Mouse (Mus musculus): ENCODE data around the gene Vps29. TPM values are rescaled to one million over a fixed set of nuclear protein-coding genes. Genes with fewer than 3 reads are reported as not detected.

Vps29 gene
- polyA plus RNA-seq (2014; fragmentation: Nextera tagmentation; extraction: Ambion mirVana) = 288 and 315 TPM in 2 replicates

DNA sequence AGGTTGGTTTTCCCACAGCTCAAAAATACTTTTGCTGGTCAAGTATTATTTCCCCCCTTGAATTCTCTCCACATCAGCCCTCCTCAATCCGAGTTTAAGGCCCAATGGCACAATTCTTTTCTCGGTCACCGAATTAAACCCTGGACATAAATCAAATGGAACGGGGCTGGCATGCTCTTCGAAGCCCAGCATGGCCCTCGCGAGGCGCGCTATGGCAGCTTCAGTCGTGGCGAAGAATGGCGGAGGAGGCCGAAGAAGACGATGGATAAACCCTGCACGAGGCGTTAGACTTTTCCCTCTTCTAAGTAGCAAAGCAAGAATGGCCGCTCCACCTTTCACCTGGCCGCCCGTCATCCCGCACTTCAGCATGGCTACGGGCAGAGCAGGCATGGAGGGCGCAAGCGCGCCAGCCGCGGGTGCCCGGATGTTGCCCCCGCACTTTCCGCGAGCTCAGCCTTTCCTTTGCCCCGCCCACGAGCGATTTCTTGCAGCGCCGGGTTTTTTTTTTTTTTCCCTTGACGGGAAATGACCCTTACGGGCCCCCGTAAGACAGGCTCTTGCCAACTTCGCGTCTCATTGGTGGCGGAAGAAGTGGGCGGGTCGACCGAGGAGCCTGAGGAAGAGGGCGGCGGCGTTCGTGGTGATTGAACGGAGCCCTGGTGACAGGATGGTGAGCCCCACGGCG lies at the start of gene Vps29, which contains the start of gene Rad9b:
Vps29 (plus strand) TSS at position 563 of the 685 bp plus-strand sequence.
Rad9b (minus strand) TSS at position 427 of the 685 bp plus-strand sequence.
- DNase-seq (ENCODE audit: low spot score) (peak; percentile 99), ATAC-seq (peak; percentile 94)
- Histone ChIP-seq H3K36me3 (ENCODE audit: control insufficient read depth, insufficient read depth, low read length) (no peaks in the 10 kb centered on the region), H3K4me3 (ENCODE audit: low read depth, low read length) (peak within 1 kb of the TSS; percentile 93), H3K27me3 (replicated peaks; ENCODE audit: control insufficient read depth, insufficient read depth, low read length) (no peaks in the 10 kb centered on the region), H3K9ac (ENCODE audit: low read length) (peak within 1 kb of the TSS; percentile 86), H3K4me1 (ENCODE audit: control insufficient read depth, insufficient read depth, low read length) (peaks cover 7% of the 10 kb centered on the region; the same call in 1 of the 2 replicates), H3K4me2 (ENCODE audit: low read length) (peak within 1 kb of the TSS; percentile 78), H3K27ac (ENCODE audit: low read depth, low read length) (peak within 1 kb of the TSS; percentile 75), H3K9me3 (replicated peaks; ENCODE audit: control insufficient read depth, low read length) (no peaks in the 10 kb centered on the region)
- 2% methylated on average over 51 of the region's 51 CpGs for WGBS

- Histone ChIP-seq H3K27me3 (replicated peaks; ENCODE audit: control insufficient read depth, insufficient read depth, low read length) (no peaks in the 10 kb centered on the region), H3K4me3 (ENCODE audit: low read depth, low read length) (no peak overlapping the region), H3K9me3 (replicated peaks; ENCODE audit: control insufficient read depth, low read length) (no peaks in the 10 kb centered on the region), H3K9ac (ENCODE audit: low read length) (no peak overlapping the region), H3K4me2 (ENCODE audit: low read length) (no peak overlapping the region), H3K27ac (ENCODE audit: low read depth, low read length) (no peak overlapping the region), H3K36me3 (ENCODE audit: control insufficient read depth, insufficient read depth, low read length) (peaks cover 12% of the 10 kb centered on the region), H3K4me1 (ENCODE audit: control insufficient read depth, insufficient read depth, low read length) (no peaks in the 10 kb centered on the region)
- no peak for DNase-seq (ENCODE audit: low spot score)
- 84% methylated on average over 6 of the region's 6 CpGs for WGBS
- ATAC-seq = no peak
Observed at GRCm38 (mm10) chr5:122304541-122304940, 49.6 kb upstream of the Vps29 start.

DNA sequence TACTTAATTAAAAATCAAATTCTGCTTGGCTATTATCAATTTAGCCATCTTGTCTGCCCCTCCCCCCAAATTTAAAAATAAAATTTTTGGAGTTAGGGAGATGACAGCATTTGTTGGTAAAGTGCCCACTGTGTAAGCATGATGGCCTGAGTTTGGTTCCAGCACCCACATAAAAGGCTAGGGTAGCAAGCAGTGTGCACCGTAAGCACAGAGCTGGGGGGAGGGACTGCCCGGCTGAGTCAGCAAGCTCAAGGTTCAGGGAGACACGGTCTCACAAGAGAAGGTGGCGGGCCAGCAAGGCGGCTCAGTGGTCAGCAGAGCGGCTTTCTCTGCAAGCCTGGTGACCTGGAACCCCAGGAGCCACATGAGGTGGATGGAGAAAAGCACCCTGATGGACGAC lies 48.7 kb upstream of the Vps29 start:
- no peaks in the 10 kb centered on the region for H3K4me1 ChIP-seq (ENCODE audit: control insufficient read depth, insufficient read depth, low read length)
- no peak for ATAC-seq
- H3K27me3 ChIP-seq (replicated peaks; ENCODE audit: control insufficient read depth, insufficient read depth, low read length) = no peaks in the 10 kb centered on the region
- H3K9ac ChIP-seq (ENCODE audit: low read length) = no peak overlapping the region
- no peak for DNase-seq (ENCODE audit: low spot score)
- peaks cover 14% of the 10 kb centered on the region for H3K36me3 ChIP-seq (ENCODE audit: control insufficient read depth, insufficient read depth, low read length)
- H3K4me2 ChIP-seq (ENCODE audit: low read length) = no peak overlapping the region
- WGBS = 91% methylated on average over 7 of the region's 7 CpGs
- no peak overlapping the region for H3K4me3 ChIP-seq (ENCODE audit: low read depth, low read length)
- no peak overlapping the region for H3K27ac ChIP-seq (ENCODE audit: low read depth, low read length)
- H3K9me3 ChIP-seq (replicated peaks; ENCODE audit: control insufficient read depth, low read length) = no peaks in the 10 kb centered on the region

- 89% methylated on average over 3 of the region's 3 CpGs for WGBS
- ATAC-seq (no peak), DNase-seq (ENCODE audit: low spot score) (no peak)
- Histone ChIP-seq H3K4me3 (ENCODE audit: low read depth, low read length) (no peak overlapping the region), H3K27me3 (replicated peaks; ENCODE audit: control insufficient read depth, insufficient read depth, low read length) (no peaks in the 10 kb centered on the region), H3K4me1 (ENCODE audit: control insufficient read depth, insufficient read depth, low read length) (no peaks in the 10 kb centered on the region), H3K9ac (ENCODE audit: low read length) (no peak overlapping the region), H3K27ac (ENCODE audit: low read depth, low read length) (no peak overlapping the region), H3K4me2 (ENCODE audit: low read length) (no peak overlapping the region), H3K9me3 (replicated peaks; ENCODE audit: control insufficient read depth, low read length) (no peaks in the 10 kb centered on the region), H3K36me3 (ENCODE audit: control insufficient read depth, insufficient read depth, low read length) (peaks cover 23% of the 10 kb centered on the region)
Observed at GRCm38 (mm10) chr5:122306536-122306935, 47.6 kb upstream of the Vps29 start.

DNA sequence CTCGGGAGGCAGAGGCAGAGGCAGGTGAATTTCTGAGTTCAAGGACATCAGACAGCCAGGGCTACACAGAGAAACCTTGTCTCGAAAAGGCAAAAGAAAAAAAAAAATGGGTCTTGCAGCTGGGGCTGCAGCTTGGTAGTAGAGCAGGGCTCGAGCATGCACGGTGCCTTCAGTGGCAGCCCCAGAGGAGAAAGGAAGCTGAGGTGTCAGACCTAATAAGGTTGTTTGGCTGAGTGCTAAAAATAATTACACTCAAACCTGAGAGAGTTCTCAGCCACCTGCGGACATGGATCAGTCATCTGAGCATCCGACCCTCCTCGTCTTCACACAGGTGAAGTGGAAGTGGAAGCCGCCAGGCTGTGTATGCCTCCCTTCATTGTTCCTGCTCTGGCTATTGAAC lies 43.5 kb upstream of the Vps29 start:
- WGBS = 80% methylated on average over 8 of the region's 8 CpGs
- no peak for DNase-seq (ENCODE audit: low spot score)
- H3K4me1 ChIP-seq (ENCODE audit: control insufficient read depth, insufficient read depth, low read length) = no peaks in the 10 kb centered on the region
- H3K9ac ChIP-seq (ENCODE audit: low read length) = no peak overlapping the region
- H3K9me3 ChIP-seq (replicated peaks; ENCODE audit: control insufficient read depth, low read length) = no peaks in the 10 kb centered on the region
- H3K36me3 ChIP-seq (ENCODE audit: control insufficient read depth, insufficient read depth, low read length) = peaks cover 43% of the 10 kb centered on the region
- no peak overlapping the region for H3K4me3 ChIP-seq (ENCODE audit: low read depth, low read length)
- no peak for ATAC-seq
- no peaks in the 10 kb centered on the region for H3K27me3 ChIP-seq (replicated peaks; ENCODE audit: control insufficient read depth, insufficient read depth, low read length)
- H3K4me2 ChIP-seq (ENCODE audit: low read length) = no peak overlapping the region
- H3K27ac ChIP-seq (ENCODE audit: low read depth, low read length) = no peak overlapping the region

GRCm38 (mm10) chr5:122311692-122312091 lies 42.5 kb upstream of the Vps29 start:
- Histone ChIP-seq H3K27ac (ENCODE audit: low read depth, low read length) (no peak overlapping the region), H3K9me3 (replicated peaks; ENCODE audit: control insufficient read depth, low read length) (no peaks in the 10 kb centered on the region), H3K36me3 (ENCODE audit: control insufficient read depth, insufficient read depth, low read length) (peaks cover 43% of the 10 kb centered on the region), H3K4me2 (ENCODE audit: low read length) (no peak overlapping the region), H3K9ac (ENCODE audit: low read length) (no peak overlapping the region), H3K4me1 (ENCODE audit: control insufficient read depth, insufficient read depth, low read length) (no peaks in the 10 kb centered on the region), H3K27me3 (replicated peaks; ENCODE audit: control insufficient read depth, insufficient read depth, low read length) (no peaks in the 10 kb centered on the region), H3K4me3 (ENCODE audit: low read depth, low read length) (no peak overlapping the region)
- no peak for DNase-seq (ENCODE audit: low spot score)
- ATAC-seq = no peak
- 70% methylated on average over 7 of the region's 7 CpGs for WGBS

- DNase-seq (ENCODE audit: low spot score) (no peak), ATAC-seq (no peak)
- H3K9ac ChIP-seq (ENCODE audit: low read length) = no peak overlapping the region; the same call in 1 of the 2 replicates
- H3K4me1 ChIP-seq (ENCODE audit: control insufficient read depth, insufficient read depth, low read length) = no peaks in the 10 kb centered on the region
- no peaks in the 10 kb centered on the region for H3K27me3 ChIP-seq (replicated peaks; ENCODE audit: control insufficient read depth, insufficient read depth, low read length)
- no peak overlapping the region for H3K4me2 ChIP-seq (ENCODE audit: low read length)
- peaks cover 45% of the 10 kb centered on the region for H3K36me3 ChIP-seq (ENCODE audit: control insufficient read depth, insufficient read depth, low read length)
- no peaks in the 10 kb centered on the region for H3K9me3 ChIP-seq (replicated peaks; ENCODE audit: control insufficient read depth, low read length)
- no peak overlapping the region for H3K4me3 ChIP-seq (ENCODE audit: low read depth, low read length)
- 85% methylated on average over 4 of the region's 4 CpGs for WGBS
- H3K27ac ChIP-seq (ENCODE audit: low read depth, low read length) = no peak overlapping the region
Observed at GRCm38 (mm10) chr5:122312346-122312745, 41.8 kb upstream of the Vps29 start.

GRCm38 (mm10) chr5:122312942-122313684 lies 41.1 kb upstream of the Vps29 start:
- 93% methylated on average over 17 of the region's 17 CpGs for WGBS
- peaks cover 47% of the 10 kb centered on the region for H3K36me3 ChIP-seq (ENCODE audit: control insufficient read depth, insufficient read depth, low read length)
- DNase-seq (ENCODE audit: low spot score) = no peak
- no peak overlapping the region for H3K9ac ChIP-seq (ENCODE audit: low read length)
- H3K4me1 ChIP-seq (ENCODE audit: control insufficient read depth, insufficient read depth, low read length) = no peaks in the 10 kb centered on the region
- ATAC-seq = no peak
- no peak overlapping the region for H3K27ac ChIP-seq (ENCODE audit: low read depth, low read length)
- H3K4me2 ChIP-seq (ENCODE audit: low read length) = no peak overlapping the region
- no peaks in the 10 kb centered on the region for H3K9me3 ChIP-seq (replicated peaks; ENCODE audit: control insufficient read depth, low read length)
- no peak overlapping the region for H3K4me3 ChIP-seq (ENCODE audit: low read depth, low read length)
- no peaks in the 10 kb centered on the region for H3K27me3 ChIP-seq (replicated peaks; ENCODE audit: control insufficient read depth, insufficient read depth, low read length)
